Mouse (Mus musculus): ENCODE measurements around the gene Uggt1.

Gene Uggt1

GRCm38 (mm10) chr1:36201739-36202138, 42.8 kb downstream of the Uggt1 start:
- CTCF ChIA-PET = no interaction called here

GRCm38 (mm10) chr1:36194482-36194881, 50.0 kb downstream of the Uggt1 start:
- CTCF ChIA-PET = no interaction called here

GRCm38 (mm10) chr1:36191966-36192365, 52.6 kb downstream of the Uggt1 start:
- CTCF ChIA-PET = no interaction called here

GRCm38 (mm10) chr1:36180038-36180437, 64.5 kb downstream of the Uggt1 start:
- CTCF ChIA-PET = no interaction called here

- CTCF ChIA-PET = no interaction called here
Observed at GRCm38 (mm10) chr1:36173461-36173860, 71.1 kb downstream of the Uggt1 start.

GRCm38 (mm10) chr1:36172941-36173340, 71.6 kb downstream of the Uggt1 start:
- CTCF ChIA-PET = no interaction called here

- CTCF ChIA-PET = no interaction called here
Observed at GRCm38 (mm10) chr1:36162687-36163086, 81.8 kb downstream of the Uggt1 start.

- CTCF ChIA-PET = no interaction called here
Observed at GRCm38 (mm10) chr1:36161208-36161607, 83.3 kb downstream of the Uggt1 start.

- CTCF ChIA-PET = no interaction called here
Observed at GRCm38 (mm10) chr1:36160246-36160645, 84.3 kb downstream of the Uggt1 start.

GRCm38 (mm10) chr1:36149411-36149810, 95.1 kb downstream of the Uggt1 start:
- CTCF ChIA-PET = interaction anchor here (0.5 to 0.7 kb wide), 2 partner anchors 41 to 130 kb away, joined by 3 to 11 read pairs; no protein-coding TSS in a partner anchor

GRCm38 (mm10) chr1:36148809-36149208, 95.7 kb downstream of the Uggt1 start:
- CTCF ChIA-PET = interaction anchor here (0.7 kb wide), 1 partner anchor 131 kb away, joined by 3 read pairs; no protein-coding TSS in a partner anchor

- CTCF ChIA-PET = no interaction called here
Observed at GRCm38 (mm10) chr1:36145050-36145449, 99.5 kb downstream of the Uggt1 start.

- CTCF ChIA-PET = interaction anchor here (0.6 kb wide), 1 partner anchor 25 kb away, joined by 3 read pairs; no protein-coding TSS in a partner anchor
Observed at GRCm38 (mm10) chr1:36140311-36140710, 104.2 kb downstream of the Uggt1 start.

- CTCF ChIA-PET = interaction anchor here (0.6 kb wide), 1 partner anchor 387 kb away, joined by 9 read pairs; no protein-coding TSS in a partner anchor
Observed at GRCm38 (mm10) chr1:36134584-36134983, 109.9 kb downstream of the Uggt1 start.

- CTCF ChIA-PET = interaction anchor here (0.5 kb wide), 1 partner anchor 141 kb away, joined by 6 read pairs; the partner anchor contains the start of gene Neurl3
Observed at GRCm38 (mm10) chr1:36133647-36134046, 110.9 kb downstream of the Uggt1 start.

- CTCF ChIA-PET = interaction anchor here (1.2 kb wide), 1 partner anchor 69 kb away, joined by 3 read pairs; no protein-coding TSS in a partner anchor
Observed at GRCm38 (mm10) chr1:36133041-36133440, 111.5 kb downstream of the Uggt1 start.

- CTCF ChIA-PET = interaction anchor here (0.6 to 1.2 kb wide), 2 partner anchors 68 to 322 kb away, joined by 3 to 7 read pairs; no protein-coding TSS in a partner anchor
Observed at GRCm38 (mm10) chr1:36132211-36132610, 112.3 kb downstream of the Uggt1 start.

GRCm38 (mm10) chr1:36131766-36132165, 112.8 kb downstream of the Uggt1 start:
- CTCF ChIA-PET = interaction anchor here (0.6 to 1.2 kb wide), 3 partner anchors 67 to 337 kb away, joined by 3 to 6 read pairs (median 3); no protein-coding TSS in a partner anchor

- CTCF ChIA-PET = interaction anchor here (0.8 kb wide), 1 partner anchor 337 kb away, joined by 3 read pairs; no protein-coding TSS in a partner anchor
Observed at GRCm38 (mm10) chr1:36131154-36131553, 113.4 kb downstream of the Uggt1 start.

GRCm38 (mm10) chr1:36130307-36131035, 114.0 kb downstream of the Uggt1 start:
- CTCF ChIA-PET = no interaction called here

GRCm38 (mm10) chr1:36129881-36130280, 114.6 kb downstream of the Uggt1 start:
- CTCF ChIA-PET = interaction anchor here (0.6 kb wide), 1 partner anchor 665 kb away, joined by 10 read pairs; no protein-coding TSS in a partner anchor

- CTCF ChIA-PET = interaction anchor here (0.6 to 0.7 kb wide), 3 partner anchors 10 to 664 kb away, joined by 3 to 10 read pairs (median 5); no protein-coding TSS in a partner anchor
Observed at GRCm38 (mm10) chr1:36129126-36129525, 115.4 kb downstream of the Uggt1 start.

- CTCF ChIA-PET = no interaction called here
Observed at GRCm38 (mm10) chr1:36125076-36125475, 119.4 kb downstream of the Uggt1 start.

Measured in spleen, embryonic (tissue).